14 mouse cellular contexts compared by ENCODE assay signal in the genomic region with DNA sequence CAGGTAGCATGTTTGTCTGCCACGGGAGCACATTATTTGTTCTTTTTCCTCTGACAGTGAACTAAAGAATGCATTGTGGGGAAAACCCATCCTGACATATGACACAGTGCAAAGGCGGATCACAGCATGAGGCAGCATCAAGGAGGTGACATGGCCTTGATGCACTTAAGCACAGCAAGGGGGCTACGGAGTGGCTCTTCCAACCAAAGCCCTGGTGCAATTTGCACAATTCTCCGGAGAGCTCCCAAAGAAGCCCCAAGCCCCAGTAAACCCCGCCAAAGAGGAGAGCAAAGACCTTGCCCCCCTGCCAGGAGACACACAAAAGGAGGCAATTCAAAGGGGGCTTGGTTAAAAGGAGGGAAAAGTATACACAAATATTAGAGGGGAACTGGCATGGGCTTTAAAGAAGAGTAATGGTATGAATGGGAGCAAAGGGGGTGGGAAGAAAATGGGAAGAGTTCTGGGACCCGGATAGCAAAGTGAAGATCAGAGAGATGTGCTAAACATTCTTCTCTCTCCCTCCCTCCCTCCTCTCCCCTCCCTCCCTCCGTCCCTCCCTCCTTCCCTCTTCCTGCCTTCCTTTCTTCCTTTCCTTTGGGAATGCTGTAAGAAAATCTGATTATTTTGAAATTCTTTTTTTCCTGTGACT.
DNase-seq lines count a peak whose midpoint lies in the region; ATAC-seq lines count a peak whose summit lies in the region.
"Had no signal": no experiment of that assay in that cellular context is flagged by ENCODE, and none has a peak within 500 bp of the region (broad histone marks: within the 10 kb centered on the region; RNA-seq: fewer than 3 reads in every experiment).

No protein-coding gene starts in this region.

- peak; percentile 61 for DNase-seq in embryo, embryonic 10.5 days (ENCODE audit: low spot score)
- peak; percentile 91 for DNase-seq in midbrain, embryonic 11.5 days (ENCODE audit: low spot score, missing footprints)
- peak; percentile 61 for DNase-seq in retina, embryonic 14.5 days (ENCODE audit: low spot score)
- DNase-seq in lung, postnatal 10 days = no peak
- DNase-seq: cerebellum, postnatal 25 days; heart, adult 2 months; kidney, postnatal 14 days; lung, postnatal 36 days; thymus, postnatal 25 days had no signal

- WGBS in forebrain, embryonic 15.5 days = 0% methylated on average over 7 of the region's 7 CpGs
- 0% methylated on average over 7 of the region's 7 CpGs for WGBS in midbrain, embryonic 11.5 days
- 12% methylated on average over 7 of the region's 7 CpGs for WGBS in kidney, embryonic 16.5 days

- no peak overlapping the region for H3K9ac ChIP-seq in forebrain, embryonic 15.5 days (replicated peaks)
- 0 out of 2 replicates have a peak overlapping the region, but pooled peaks have one; percentile 22 for H3K9ac ChIP-seq in midbrain, embryonic 11.5 days (ENCODE audit: low read length)
- no peak overlapping the region for H3K9ac ChIP-seq in kidney, embryonic 16.5 days (replicated peaks; ENCODE audit: low read length)

- ATAC-seq in forebrain, embryonic 15.5 days (replicated peaks) = peak; percentile 73
- peak; percentile 92 for ATAC-seq in midbrain, embryonic 11.5 days (ENCODE audit: low FRiP score)
- no peak for ATAC-seq in kidney, embryonic 16.5 days (ENCODE audit: low FRiP score, low TSS enrichment)
- ATAC-seq in megakaryocyte, adult 5-6 weeks (ENCODE audit: poor library complexity, severe bottlenecking) = no peak

- no peaks in the 10 kb centered on the region for H3K9me3 ChIP-seq in forebrain, embryonic 15.5 days
- no peaks in the 10 kb centered on the region for H3K9me3 ChIP-seq in midbrain, embryonic 11.5 days (ENCODE audit: control insufficient read depth, low read length)
- H3K9me3 ChIP-seq in kidney, embryonic 16.5 days (ENCODE audit: low read length) = no peaks in the 10 kb centered on the region

- no peak overlapping the region for H3K4me3 ChIP-seq in forebrain, embryonic 15.5 days
- no peak overlapping the region for H3K4me3 ChIP-seq in midbrain, embryonic 11.5 days (ENCODE audit: low read depth, low read length)
- no peak overlapping the region for H3K4me3 ChIP-seq in kidney, embryonic 16.5 days (ENCODE audit: low read length)
- H3K4me3 ChIP-seq: heart, adult 2 months had no signal

- H3K27me3 ChIP-seq in forebrain, embryonic 15.5 days = no peaks in the 10 kb centered on the region
- no peaks in the 10 kb centered on the region for H3K27me3 ChIP-seq in midbrain, embryonic 11.5 days (ENCODE audit: control insufficient read depth, insufficient read depth, low read length)
- no peaks in the 10 kb centered on the region for H3K27me3 ChIP-seq in kidney, embryonic 16.5 days (ENCODE audit: insufficient read depth, low read length)
- H3K27me3 ChIP-seq: CH12.LX had no signal

- H3K4me2 ChIP-seq in forebrain, embryonic 15.5 days (replicated peaks) = 0 out of 2 replicates have a peak overlapping the region, but pooled peaks have one; percentile 1
- peak overlapping the region; percentile 26; the same call in 1 of the 2 replicates for H3K4me2 ChIP-seq in midbrain, embryonic 11.5 days
- no peak overlapping the region for H3K4me2 ChIP-seq in kidney, embryonic 16.5 days (replicated peaks; ENCODE audit: low read depth, low read length)
- H3K4me2 ChIP-seq: liver, embryonic 11.5 days had no signal

- no peak overlapping the region for H3K27ac ChIP-seq in forebrain, embryonic 15.5 days (replicated peaks)
- H3K27ac ChIP-seq in midbrain, embryonic 11.5 days (ENCODE audit: low read depth, low read length) = peak overlapping the region; percentile 22; the same call in 1 of the 2 replicates
- H3K27ac ChIP-seq in kidney, embryonic 16.5 days (ENCODE audit: low read length) = no peak overlapping the region
- H3K27ac ChIP-seq: heart, adult 2 months had no signal

- no peaks in the 10 kb centered on the region for H3K36me3 ChIP-seq in forebrain, embryonic 15.5 days
- H3K36me3 ChIP-seq in midbrain, embryonic 11.5 days (ENCODE audit: control insufficient read depth, insufficient read depth, low read length) = no peaks in the 10 kb centered on the region
- H3K36me3 ChIP-seq in kidney, embryonic 16.5 days (ENCODE audit: insufficient read depth, low read length) = no peaks in the 10 kb centered on the region

- peaks cover 6% of the 10 kb centered on the region; the same call in 1 of the 2 replicates for H3K4me1 ChIP-seq in forebrain, embryonic 15.5 days
- H3K4me1 ChIP-seq in midbrain, embryonic 11.5 days (ENCODE audit: control insufficient read depth, insufficient read depth, low read length) = peaks cover 5% of the 10 kb centered on the region
- no peaks in the 10 kb centered on the region for H3K4me1 ChIP-seq in kidney, embryonic 16.5 days (ENCODE audit: insufficient read depth, low read length)

Comparison
In these comparisons a context has a peak if more than half of its experiments do, and no peak if none do; other contexts are left out.
1. ATAC-seq: peak in forebrain, embryonic 15.5 days (single experiment) and midbrain, embryonic 11.5 days (single experiment); none in kidney, embryonic 16.5 days (single experiment) and megakaryocyte, adult 5-6 weeks (single experiment).